Mouse (Mus musculus): ENCODE data around the gene Rbbp4.

Rbbp4 gene

DNA sequence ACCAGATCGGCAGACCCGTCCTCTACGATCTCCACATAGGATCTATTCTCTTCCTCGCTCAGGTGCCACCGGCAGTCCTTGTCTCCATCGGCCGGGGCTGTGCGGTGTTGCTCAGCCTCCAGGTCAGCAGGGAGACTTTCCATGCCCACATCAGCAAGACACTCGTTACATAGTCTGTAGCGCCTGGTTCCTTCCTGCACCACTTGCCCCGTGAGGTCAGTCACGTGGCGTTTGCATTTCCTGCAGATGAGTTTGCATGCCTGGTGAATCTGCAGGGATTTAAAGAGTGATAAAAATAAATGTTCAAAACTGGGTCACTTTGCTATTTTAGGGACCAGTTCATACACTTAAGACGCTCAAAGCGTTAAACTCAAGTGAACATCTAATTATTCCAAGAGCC is 19.1 kb upstream of the Rbbp4 start:
- DNase-seq (ENCODE audit: extremely low read depth, insufficient read length, low spot score), result no peak

DNA sequence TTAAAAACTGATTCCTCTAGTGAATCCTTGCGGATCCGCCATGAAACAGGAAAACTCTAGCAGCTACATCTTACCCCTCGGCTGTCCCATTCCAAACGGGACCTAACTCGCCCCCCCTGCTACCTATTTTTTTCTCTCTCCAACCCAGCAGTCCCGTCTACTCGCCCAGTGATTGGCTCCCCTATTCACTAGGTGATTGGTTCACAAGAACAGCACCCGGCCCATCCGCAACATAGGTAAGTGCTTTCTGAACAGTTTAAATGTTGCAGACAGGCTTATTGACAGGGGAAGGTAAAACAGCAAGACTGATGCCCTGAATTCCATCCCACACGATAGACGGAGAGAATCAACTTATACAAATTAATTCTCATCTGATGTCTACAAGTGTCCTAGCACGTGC is 18.0 kb upstream of the Rbbp4 start:
- DNase-seq (ENCODE audit: extremely low read depth, insufficient read length, low spot score), result no peak

DNA sequence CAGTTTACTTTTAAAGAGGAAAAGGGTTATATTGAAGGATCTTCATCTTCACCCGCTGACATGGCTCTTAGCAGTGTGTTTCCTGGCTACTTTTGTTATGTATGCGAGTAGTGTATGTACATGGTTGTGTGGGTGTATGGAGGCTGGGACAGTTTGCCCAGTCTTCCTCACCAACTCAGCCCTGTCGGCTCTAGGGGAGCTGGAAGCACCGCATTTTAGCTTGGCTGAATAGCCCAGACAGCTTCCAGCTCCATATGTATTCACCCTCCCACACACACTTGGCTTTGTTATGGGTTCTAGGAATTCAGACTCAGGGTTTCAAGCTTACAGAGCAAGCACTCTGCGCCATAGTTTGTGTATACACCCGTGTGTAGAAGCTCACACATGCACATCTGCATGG is 15.9 kb upstream of the Rbbp4 start:
- no peak for DNase-seq (ENCODE audit: extremely low read depth, insufficient read length, low spot score)

GRCm38 (mm10) chr4:129350644-129351043 is 15.5 kb upstream of the Rbbp4 start:
- DNase-seq (ENCODE audit: extremely low read depth, insufficient read length, low spot score), result peak; percentile 36

DNA sequence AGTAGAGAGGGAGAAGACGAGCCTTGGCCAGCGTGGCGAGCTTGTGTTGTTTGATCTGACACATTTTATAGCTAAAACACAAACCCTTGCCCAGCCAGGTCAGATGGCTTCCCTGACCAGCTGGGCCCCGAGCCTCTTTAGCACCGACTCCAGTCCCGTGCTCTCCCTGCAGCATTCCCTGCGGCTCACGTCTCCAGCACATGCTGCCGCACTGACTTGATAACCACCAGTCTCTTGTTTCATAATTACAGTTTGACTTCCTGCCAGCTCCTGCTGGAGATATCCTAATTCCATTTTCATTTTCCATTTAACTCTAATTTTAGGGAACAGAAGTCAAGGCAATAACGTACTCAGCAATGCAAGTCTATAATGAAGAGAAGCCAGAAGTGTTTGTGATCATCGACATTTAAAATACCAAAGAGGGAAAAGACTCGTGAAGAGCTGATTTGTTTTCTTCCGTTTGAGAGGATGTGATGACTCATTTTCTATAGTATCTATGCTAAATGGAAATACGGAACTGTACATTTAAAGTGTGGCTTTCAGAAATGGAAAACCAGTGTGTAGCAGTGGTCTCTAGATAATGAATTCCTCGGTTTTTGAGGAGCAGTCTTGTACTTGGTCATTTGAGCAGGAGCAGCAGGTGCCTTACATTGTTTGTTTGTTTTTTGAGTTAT is 11.4 kb upstream of the Rbbp4 start:
- DNase-seq (ENCODE audit: extremely low read depth, insufficient read length, low spot score), result no peak

DNA sequence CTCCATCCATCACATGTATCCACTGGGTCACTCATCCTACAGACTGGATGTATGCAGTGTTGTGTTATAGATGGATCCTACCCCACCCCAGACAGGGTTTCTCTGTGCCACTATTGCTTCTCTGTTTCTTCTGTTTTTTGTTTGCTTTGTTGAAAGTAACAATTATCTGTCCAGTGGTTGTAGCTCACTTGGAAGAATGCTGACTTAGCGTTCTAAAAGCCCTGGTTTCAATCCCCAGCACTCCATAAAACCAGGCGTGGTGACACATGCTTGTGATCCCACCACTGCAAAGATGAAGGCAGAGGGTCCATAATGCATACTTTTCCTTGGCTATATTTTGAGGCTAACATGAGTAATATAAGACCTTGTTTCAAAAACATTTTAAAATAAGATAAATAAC is 7.5 kb upstream of the Rbbp4 start:
- no peak for DNase-seq (ENCODE audit: extremely low read depth, insufficient read length, low spot score)

GRCm38 (mm10) chr4:129341888-129342287 is 6.7 kb upstream of the Rbbp4 start:
- no peak for DNase-seq (ENCODE audit: extremely low read depth, insufficient read length, low spot score)

DNA sequence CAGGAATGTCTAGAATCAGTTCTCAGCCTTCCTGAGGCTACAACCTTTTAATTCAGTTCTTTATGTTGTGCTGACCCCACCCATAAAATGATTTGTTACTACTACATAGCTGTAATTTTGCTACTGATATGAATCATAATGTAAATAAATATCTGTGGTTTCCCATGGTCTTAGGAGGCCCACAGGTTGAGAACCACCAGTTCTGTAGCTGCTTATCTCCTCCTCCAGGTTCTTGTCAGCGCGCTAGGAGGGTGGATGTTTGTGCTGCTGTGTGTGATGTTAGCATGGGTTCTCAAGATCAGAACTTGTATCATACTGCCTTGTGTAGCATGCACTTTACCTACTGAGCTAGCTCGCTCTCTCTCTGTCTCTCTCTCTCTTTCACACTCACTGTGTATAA is 4.6 kb upstream of the Rbbp4 start:
- DNase-seq (ENCODE audit: extremely low read depth, insufficient read length, low spot score), result no peak

DNA sequence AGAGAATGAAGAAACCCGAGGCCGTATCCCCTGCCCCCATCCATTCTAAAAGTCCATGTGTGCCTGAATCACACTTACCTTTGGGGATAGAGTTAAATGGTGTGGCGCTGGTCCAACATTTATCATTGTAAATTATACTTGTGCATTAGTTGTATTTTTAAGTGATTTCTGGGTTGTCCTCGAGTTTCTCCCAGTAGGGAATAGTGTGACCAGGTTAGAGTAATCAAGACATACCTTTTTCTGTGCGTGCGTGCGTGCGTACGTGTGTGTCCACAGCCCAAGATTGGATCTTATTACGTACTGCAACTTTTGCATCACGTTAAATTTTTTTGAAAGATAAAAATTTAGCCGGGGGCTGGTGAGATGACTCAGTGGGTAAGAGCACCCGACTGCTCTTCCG is 1.1 kb upstream of the Rbbp4 start:
- no peak for DNase-seq (ENCODE audit: extremely low read depth, insufficient read length, low spot score)

DNA sequence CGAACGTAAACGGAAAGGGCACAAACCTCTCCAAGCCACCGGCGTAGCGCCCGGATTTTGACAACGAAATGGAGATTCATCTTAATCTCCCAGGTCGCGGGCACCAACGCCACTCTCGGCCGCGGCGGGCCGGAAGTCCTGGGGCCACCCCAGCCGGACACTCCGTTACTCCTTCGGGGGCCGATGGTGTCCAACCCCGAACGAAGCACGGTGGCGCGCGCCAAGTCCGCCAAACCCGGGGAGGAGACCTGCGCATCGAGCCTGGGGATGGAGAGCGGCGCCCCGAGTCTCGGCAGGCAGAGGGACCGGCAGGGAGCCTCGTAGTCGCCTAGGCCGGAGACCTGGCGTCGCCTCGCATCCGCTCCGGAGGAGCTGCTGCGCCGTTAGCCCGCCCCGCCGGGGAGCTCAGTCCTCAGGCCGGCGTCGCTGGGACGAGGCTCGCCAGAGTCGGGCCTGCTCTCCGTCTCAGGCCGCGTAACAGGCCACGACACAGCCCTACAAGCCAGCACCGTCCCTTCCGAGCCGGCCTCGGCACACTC is 424 bp downstream of the Rbbp4 start:
- no peak for DNase-seq (ENCODE audit: extremely low read depth, insufficient read length, low spot score)

DNA sequence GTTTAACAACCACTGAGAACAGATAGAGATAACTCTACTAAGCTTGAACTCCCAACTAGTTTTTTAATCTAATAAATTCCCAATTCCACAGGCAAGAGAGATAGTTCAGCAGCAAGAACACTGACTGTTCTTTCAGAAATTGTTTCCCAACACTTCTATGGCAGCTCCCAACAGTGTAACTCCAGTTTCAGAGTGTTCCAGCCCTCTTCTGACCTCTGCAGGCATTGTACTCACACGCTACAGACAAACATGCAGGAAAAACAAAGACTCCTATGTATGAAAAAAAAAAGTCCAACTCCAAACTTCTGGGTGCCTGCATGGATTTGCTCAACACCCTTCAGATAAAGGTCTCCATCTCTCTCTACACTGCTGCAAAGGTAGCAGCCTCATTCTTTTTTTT is 2.3 kb downstream of the Rbbp4 start:
- no peak for DNase-seq (ENCODE audit: extremely low read depth, insufficient read length, low spot score)

DNA sequence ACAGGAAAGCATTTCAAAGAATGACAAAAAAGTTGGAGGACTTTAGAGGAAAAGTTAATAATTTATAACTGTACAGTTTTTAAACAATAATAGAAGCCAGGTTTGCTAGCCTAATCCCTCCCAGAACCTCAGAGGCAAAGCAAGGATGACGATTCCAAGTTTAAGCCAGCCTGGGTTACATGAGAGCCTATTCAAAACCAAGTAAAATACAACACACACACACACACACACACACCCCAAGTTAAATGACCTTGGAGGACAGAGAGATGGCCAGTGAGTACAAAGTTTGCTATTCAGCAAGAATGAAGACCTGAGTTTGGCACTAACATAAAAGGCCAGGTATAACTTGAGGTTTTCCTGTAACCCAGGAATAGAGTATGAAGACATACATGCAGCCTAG is 9.0 kb downstream of the Rbbp4 start:
- DNase-seq (ENCODE audit: extremely low read depth, insufficient read length, low spot score), result no peak

GRCm38 (mm10) chr4:129324756-129325155 is 10.4 kb downstream of the Rbbp4 start:
- DNase-seq (ENCODE audit: extremely low read depth, insufficient read length, low spot score), result peak; percentile 62

- no peak for DNase-seq (ENCODE audit: extremely low read depth, insufficient read length, low spot score)
Measured at GRCm38 (mm10) chr4:129323491-129323890, 11.7 kb downstream of the Rbbp4 start.

- no peak for DNase-seq (ENCODE audit: extremely low read depth, insufficient read length, low spot score)
Measured at GRCm38 (mm10) chr4:129322042-129322441, 13.1 kb downstream of the Rbbp4 start.

DNA sequence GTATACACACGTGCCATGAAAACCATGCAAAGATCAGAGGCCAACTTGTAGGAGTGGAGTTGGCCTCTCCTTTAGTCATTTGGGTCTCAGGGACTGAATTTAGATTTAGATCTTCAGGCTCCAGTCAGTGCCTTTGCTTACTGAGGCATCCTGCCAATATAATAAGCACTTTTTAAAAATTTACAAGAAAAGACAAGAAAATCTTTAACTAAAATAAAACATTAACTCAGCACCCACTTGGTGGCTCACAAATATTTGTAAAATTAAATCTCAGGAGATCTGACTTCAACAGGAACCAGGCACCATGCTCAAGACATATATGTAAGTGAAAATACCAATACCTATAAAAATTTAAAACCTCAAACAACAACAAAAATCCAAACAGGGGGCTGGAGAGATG is 14.3 kb downstream of the Rbbp4 start:
- DNase-seq (ENCODE audit: extremely low read depth, insufficient read length, low spot score), result no peak

GRCm38 (mm10) chr4:129313886-129314285 is 21.3 kb downstream of the Rbbp4 start:
- no peak for DNase-seq (ENCODE audit: extremely low read depth, insufficient read length, low spot score)

DNA sequence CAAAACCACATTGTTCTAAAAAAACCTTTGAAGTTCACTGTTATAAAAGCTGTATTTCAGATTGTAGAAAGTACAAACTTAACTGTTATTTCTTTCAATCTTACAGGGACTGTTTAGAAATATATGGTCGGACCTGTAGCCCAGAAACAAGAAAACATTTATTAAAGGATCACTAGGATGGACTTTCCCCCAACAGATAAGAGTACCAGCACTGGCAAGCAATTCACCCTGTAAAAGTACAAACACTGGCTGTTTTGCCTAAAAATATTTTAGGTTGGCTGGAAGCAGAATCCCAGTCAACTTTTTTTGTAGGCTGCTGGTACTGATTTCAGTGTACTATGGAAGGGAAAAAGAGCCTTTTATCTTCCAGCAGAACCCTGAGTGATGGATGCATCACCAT is 27.2 kb downstream of the Rbbp4 start:
- no peak for DNase-seq (ENCODE audit: extremely low read depth, insufficient read length, low spot score)

DNA sequence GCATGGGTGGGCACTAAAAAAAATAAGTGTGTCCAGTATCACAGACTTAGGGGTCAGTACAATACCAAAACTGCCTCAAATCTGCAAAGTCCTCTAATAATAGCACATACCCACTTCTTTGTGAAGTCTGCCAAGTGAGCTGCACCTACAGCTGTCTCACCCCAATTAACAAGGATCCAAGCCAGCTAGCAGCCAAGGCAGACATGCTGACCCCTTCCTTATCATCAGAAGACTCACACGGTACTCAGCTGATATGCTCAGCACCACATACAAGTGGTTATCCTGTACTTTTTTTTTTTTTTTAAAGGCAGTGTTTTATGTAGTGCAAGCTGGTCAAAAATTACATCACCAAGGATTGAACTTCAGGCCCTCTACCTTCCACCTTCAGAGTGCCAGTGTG is 30.9 kb downstream of the Rbbp4 start:
- DNase-seq (ENCODE audit: extremely low read depth, insufficient read length, low spot score), result no peak

- DNase-seq (ENCODE audit: extremely low read depth, insufficient read length, low spot score), result no peak
Measured at GRCm38 (mm10) chr4:129303816-129304215, 31.4 kb downstream of the Rbbp4 start.

DNA sequence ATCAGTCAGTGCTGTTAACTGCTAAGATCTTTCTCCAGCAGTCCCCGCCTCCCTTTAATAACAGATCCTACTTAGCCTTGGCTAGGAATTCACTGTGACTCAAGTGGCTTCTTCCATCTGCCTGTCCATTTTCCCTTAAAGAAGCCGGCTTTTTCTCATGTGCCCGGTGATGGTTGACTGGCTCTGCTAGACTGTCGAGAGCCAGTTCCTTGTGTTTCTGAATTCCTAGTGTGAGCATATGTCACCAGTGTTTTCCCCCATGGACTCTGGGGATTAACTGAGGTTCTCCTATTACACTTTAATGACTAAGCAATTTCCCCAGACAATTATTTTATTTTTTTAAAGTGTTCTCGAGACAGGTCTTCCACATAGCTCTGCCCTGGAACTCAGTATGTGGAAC is 31.8 kb downstream of the Rbbp4 start:
- DNase-seq (ENCODE audit: extremely low read depth, insufficient read length, low spot score), result peak; percentile 18

GRCm38 (mm10) chr4:129299121-129299520 is 36.0 kb downstream of the Rbbp4 start:
- DNase-seq (ENCODE audit: extremely low read depth, insufficient read length, low spot score), result no peak

- DNase-seq (ENCODE audit: extremely low read depth, insufficient read length, low spot score), result no peak
Measured at GRCm38 (mm10) chr4:129297724-129298123, 37.4 kb downstream of the Rbbp4 start.

Measured in 3134 (cell line).